Mouse (Mus musculus): Measurements from ENCODE around the gene Olfr926.
"Not testable (repeated sequence)": the region's sequence is repeated elsewhere in the genome, so short reads cannot be mapped to it uniquely, and the experiment has no call there.

The Olfr926 gene

DNA sequence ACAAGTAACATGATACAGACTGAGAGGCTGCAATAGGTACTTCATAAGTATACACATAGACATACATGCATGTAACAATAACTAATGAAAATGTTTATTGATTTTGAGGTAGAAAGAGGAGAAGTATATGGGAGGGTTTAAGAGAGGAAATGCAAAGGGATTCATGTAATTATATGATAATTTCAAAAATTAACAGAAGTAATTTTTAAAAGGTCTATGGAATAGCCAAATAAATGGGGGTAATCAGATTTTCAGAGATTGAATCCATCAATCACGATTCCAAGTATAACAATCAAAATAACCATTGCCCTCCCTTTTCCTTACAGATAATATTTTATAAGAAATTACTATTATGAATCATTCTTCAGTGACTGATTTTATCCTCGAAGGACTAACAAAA is at the start of gene Olfr926:
TSS of gene Olfr926 (plus strand) at position 301 of the 400 bp plus-strand sequence.
- in situ Hi-C loops (cut with MboI; ENCODE audit: unreplicated experiment in 2 of 2), result no loop called here

DNA sequence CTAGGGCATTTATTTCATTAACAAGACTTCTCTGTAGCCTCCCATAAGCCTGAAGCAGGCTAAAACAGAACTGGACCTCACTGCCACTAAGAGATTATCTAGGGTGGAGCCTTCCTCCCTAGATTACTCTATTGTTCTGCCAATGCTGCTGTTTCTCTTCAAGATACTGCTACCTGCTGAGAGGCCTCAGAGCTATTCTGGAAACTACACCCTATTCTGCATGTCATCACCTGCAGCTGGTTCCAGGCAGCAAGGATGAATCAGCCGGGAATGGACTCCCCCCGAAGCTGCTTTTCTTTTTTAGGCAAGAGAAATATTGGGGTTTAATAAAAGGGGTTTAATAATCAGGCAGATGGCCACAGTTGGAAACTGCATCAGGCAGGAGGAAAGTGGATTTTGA is 43.9 kb upstream of the Olfr926 start:
- in situ Hi-C loops (cut with MboI; ENCODE audit: unreplicated experiment in 2 of 2), result no loop called here

DNA sequence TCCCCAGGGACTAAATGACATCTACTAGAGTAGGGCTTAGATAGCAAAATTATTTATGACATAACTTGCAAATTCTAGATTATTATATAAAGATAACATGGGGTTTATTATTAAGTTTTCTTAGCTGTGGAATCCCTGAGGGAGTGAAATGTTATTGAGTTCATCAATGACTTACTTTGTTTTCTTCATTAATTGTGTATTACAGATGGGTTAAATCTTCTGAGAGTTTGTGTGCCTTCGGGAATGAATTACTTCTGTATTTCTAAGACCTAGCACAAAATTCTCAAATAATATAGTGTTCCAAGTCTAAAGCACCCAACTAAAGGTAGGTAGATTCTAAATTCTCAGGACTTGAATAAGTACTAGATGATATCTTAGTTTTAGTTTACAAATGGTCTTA is 32.8 kb upstream of the Olfr926 start, which contains the start of gene Olfr924:
TSS of gene Olfr924 (plus strand) at position 301 of the 400 bp plus-strand sequence.
- in situ Hi-C loops (cut with MboI; ENCODE audit: unreplicated experiment in 2 of 2), result no loop called here

DNA sequence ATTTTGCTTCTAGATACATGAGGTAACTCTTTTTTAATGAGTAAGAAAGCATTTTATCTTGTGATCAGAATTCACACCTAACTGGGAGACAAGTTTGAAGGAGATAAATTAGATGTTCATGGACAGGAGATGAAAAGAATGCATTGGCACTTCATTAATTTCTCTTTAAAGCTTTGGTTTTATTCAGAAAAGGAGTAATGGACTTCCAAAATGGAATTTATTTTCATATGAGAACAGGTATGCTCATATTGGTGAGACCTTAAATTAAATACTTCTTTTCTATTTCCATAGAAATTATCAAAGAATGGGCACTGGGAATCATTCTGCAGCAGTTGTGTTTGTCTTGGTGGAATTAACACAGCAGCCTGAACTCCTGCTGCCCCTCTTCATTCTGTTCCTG is 22.2 kb upstream of the Olfr926 start, which contains the start of gene Olfr26:
TSS of gene Olfr26 (plus strand) at position 301 of the 400 bp plus-strand sequence.
- in situ Hi-C loops (cut with MboI; ENCODE audit: unreplicated experiment in 2 of 2), result no loop called here

DNA sequence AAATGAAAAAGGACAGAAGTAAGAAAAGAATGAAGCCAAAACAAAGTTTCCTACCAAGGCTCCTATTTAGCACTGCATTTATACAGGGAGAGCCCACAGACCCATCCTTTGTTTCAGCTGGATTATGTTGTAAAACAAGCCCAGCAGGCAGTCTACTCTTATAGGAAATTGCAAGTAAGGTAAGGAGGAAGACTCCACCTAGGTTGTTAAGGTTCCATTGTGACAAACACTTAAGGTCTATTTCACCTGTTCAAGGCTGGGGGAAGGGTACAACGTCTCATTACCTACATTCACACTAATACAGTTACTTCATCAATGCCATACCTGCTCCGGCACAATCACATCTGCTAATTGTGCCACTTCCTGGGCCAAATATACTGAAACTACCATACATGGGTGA is 2.0 kb upstream of the Olfr926 start:
- in situ Hi-C loops (cut with MboI; ENCODE audit: unreplicated experiment in 2 of 2), result not testable (repeated sequence)

All from v-Abl transformed pro-B cells (cell line).